Mouse (Mus musculus): Measurements from ENCODE around the gene Fam166a. TPM values are rescaled to one million over a fixed set of nuclear protein-coding genes. Genes with fewer than 3 reads are reported as not detected.
A peak's percentile ranks its signal among the peaks of the same experiment; 100 is the strongest.

Fam166a gene
- polyA plus RNA-seq (2014; fragmentation: Nextera tagmentation; extraction: Ambion mirVana) = 0.88 and 1.3 TPM in 2 replicates

GRCm38 (mm10) chr2:25218445-25218844 is at the start of gene Fam166a:
TSS of gene Fam166a (plus strand) at chr2:25218745.
- Histone ChIP-seq H3K4me2 (ENCODE audit: low read depth, low read length, severe bottlenecking) (no peak within 1 kb of the TSS), H3K4me3 (ENCODE audit: low read depth, low read length) (no peak within 1 kb of the TSS), H3K36me3 (ENCODE audit: control insufficient read depth, insufficient read depth, low read length) (no peaks in the 10 kb centered on the region), H3K9me3 (ENCODE audit: control insufficient read depth, low read length) (no peaks in the 10 kb centered on the region), H3K27ac (ENCODE audit: low read depth, low read length) (no peak within 1 kb of the TSS), H3K9ac (ENCODE audit: low read length) (no peak within 1 kb of the TSS), H3K27me3 (ENCODE audit: control insufficient read depth, insufficient read depth, low read length) (no peaks in the 10 kb centered on the region), H3K4me1 (replicated peaks; ENCODE audit: control insufficient read depth, insufficient read depth, low read length) (peaks cover 2% of the 10 kb centered on the region; the same call in 1 of the 2 replicates)
- DNase-seq (ENCODE audit: low spot score) (no peak), ATAC-seq (replicated peaks; ENCODE audit: low FRiP score) (no peak)

- Histone ChIP-seq H3K9ac (ENCODE audit: low read length) (no peak overlapping the region), H3K27me3 (ENCODE audit: control insufficient read depth, insufficient read depth, low read length) (no peaks in the 10 kb centered on the region), H3K27ac (ENCODE audit: low read depth, low read length) (no peak overlapping the region), H3K4me1 (replicated peaks; ENCODE audit: control insufficient read depth, insufficient read depth, low read length) (peaks cover 22% of the 10 kb centered on the region), H3K36me3 (ENCODE audit: control insufficient read depth, insufficient read depth, low read length) (no peaks in the 10 kb centered on the region), H3K9me3 (ENCODE audit: control insufficient read depth, low read length) (no peaks in the 10 kb centered on the region), H3K4me2 (ENCODE audit: low read depth, low read length, severe bottlenecking) (no peak overlapping the region), H3K4me3 (ENCODE audit: low read depth, low read length) (no peak overlapping the region)
- 6% methylated on average over 5 of the region's 5 CpGs for WGBS
- DNase-seq (ENCODE audit: low spot score) (peak; percentile 61), ATAC-seq (replicated peaks; ENCODE audit: low FRiP score) (no peak)
Observed at GRCm38 (mm10) chr2:25169778-25170177, 48.8 kb upstream of the Fam166a start.

GRCm38 (mm10) chr2:25170326-25171100 is 48.0 kb upstream of the Fam166a start:
- Histone ChIP-seq H3K9me3 (ENCODE audit: control insufficient read depth, low read length) (no peaks in the 10 kb centered on the region), H3K27ac (ENCODE audit: low read depth, low read length) (no peak overlapping the region), H3K27me3 (ENCODE audit: control insufficient read depth, insufficient read depth, low read length) (no peaks in the 10 kb centered on the region), H3K4me3 (ENCODE audit: low read depth, low read length) (no peak overlapping the region), H3K36me3 (ENCODE audit: control insufficient read depth, insufficient read depth, low read length) (no peaks in the 10 kb centered on the region), H3K9ac (ENCODE audit: low read length) (no peak overlapping the region), H3K4me1 (replicated peaks; ENCODE audit: control insufficient read depth, insufficient read depth, low read length) (peaks cover 29% of the 10 kb centered on the region), H3K4me2 (ENCODE audit: low read depth, low read length, severe bottlenecking) (no peak overlapping the region)
- ATAC-seq (replicated peaks; ENCODE audit: low FRiP score) (no peak), DNase-seq (ENCODE audit: low spot score) (no peak)
- WGBS = 81% methylated on average over 10 of the region's 10 CpGs

- Histone ChIP-seq H3K27ac (ENCODE audit: low read depth, low read length) (no peak overlapping the region), H3K9ac (ENCODE audit: low read length) (no peak overlapping the region), H3K4me2 (ENCODE audit: low read depth, low read length, severe bottlenecking) (no peak overlapping the region), H3K4me1 (replicated peaks; ENCODE audit: control insufficient read depth, insufficient read depth, low read length) (peaks cover 30% of the 10 kb centered on the region), H3K4me3 (ENCODE audit: low read depth, low read length) (no peak overlapping the region), H3K9me3 (ENCODE audit: control insufficient read depth, low read length) (no peaks in the 10 kb centered on the region), H3K27me3 (ENCODE audit: control insufficient read depth, insufficient read depth, low read length) (no peaks in the 10 kb centered on the region), H3K36me3 (ENCODE audit: control insufficient read depth, insufficient read depth, low read length) (no peaks in the 10 kb centered on the region)
- no peak for DNase-seq (ENCODE audit: low spot score)
- 84% methylated on average over 6 of the region's 6 CpGs for whole genome bisulfite sequencing
- ATAC-seq (replicated peaks; ENCODE audit: low FRiP score) = no peak
Observed at GRCm38 (mm10) chr2:25171101-25171768, 47.3 kb upstream of the Fam166a start.

- 61% methylated on average over 1 of the region's 1 CpGs for WGBS
- Histone ChIP-seq H3K4me1 (replicated peaks; ENCODE audit: control insufficient read depth, insufficient read depth, low read length) (peaks cover 33% of the 10 kb centered on the region), H3K36me3 (ENCODE audit: control insufficient read depth, insufficient read depth, low read length) (no peaks in the 10 kb centered on the region), H3K4me3 (ENCODE audit: low read depth, low read length) (no peak overlapping the region), H3K27me3 (ENCODE audit: control insufficient read depth, insufficient read depth, low read length) (no peaks in the 10 kb centered on the region), H3K27ac (ENCODE audit: low read depth, low read length) (no peak overlapping the region), H3K9ac (ENCODE audit: low read length) (no peak overlapping the region), H3K9me3 (ENCODE audit: control insufficient read depth, low read length) (no peaks in the 10 kb centered on the region), H3K4me2 (ENCODE audit: low read depth, low read length, severe bottlenecking) (no peak overlapping the region)
- ATAC-seq (replicated peaks; ENCODE audit: low FRiP score) (no peak), DNase-seq (ENCODE audit: low spot score) (no peak)
Observed at GRCm38 (mm10) chr2:25171769-25172153, 46.8 kb upstream of the Fam166a start.

GRCm38 (mm10) chr2:25172629-25173028 is 45.9 kb upstream of the Fam166a start:
- Histone ChIP-seq H3K9ac (ENCODE audit: low read length) (no peak overlapping the region), H3K4me3 (ENCODE audit: low read depth, low read length) (no peak overlapping the region), H3K27ac (ENCODE audit: low read depth, low read length) (no peak overlapping the region), H3K36me3 (ENCODE audit: control insufficient read depth, insufficient read depth, low read length) (no peaks in the 10 kb centered on the region), H3K27me3 (ENCODE audit: control insufficient read depth, insufficient read depth, low read length) (no peaks in the 10 kb centered on the region), H3K4me2 (ENCODE audit: low read depth, low read length, severe bottlenecking) (no peak overlapping the region), H3K4me1 (replicated peaks; ENCODE audit: control insufficient read depth, insufficient read depth, low read length) (peaks cover 37% of the 10 kb centered on the region), H3K9me3 (ENCODE audit: control insufficient read depth, low read length) (no peaks in the 10 kb centered on the region)
- 77% methylated on average over 8 of the region's 8 CpGs for WGBS
- DNase-seq (ENCODE audit: low spot score) = peak; percentile 42
- ATAC-seq (replicated peaks; ENCODE audit: low FRiP score) = no peak

GRCm38 (mm10) chr2:25173821-25174220 is 44.7 kb upstream of the Fam166a start:
- H3K4me3 ChIP-seq (ENCODE audit: low read depth, low read length) = no peak overlapping the region
- no peak overlapping the region for H3K9ac ChIP-seq (ENCODE audit: low read length)
- ATAC-seq (replicated peaks; ENCODE audit: low FRiP score) (no peak), DNase-seq (ENCODE audit: low spot score) (no peak)
- no peaks in the 10 kb centered on the region for H3K36me3 ChIP-seq (ENCODE audit: control insufficient read depth, insufficient read depth, low read length)
- no peaks in the 10 kb centered on the region for H3K27me3 ChIP-seq (ENCODE audit: control insufficient read depth, insufficient read depth, low read length)
- H3K9me3 ChIP-seq (ENCODE audit: control insufficient read depth, low read length) = no peaks in the 10 kb centered on the region
- H3K4me2 ChIP-seq (ENCODE audit: low read depth, low read length, severe bottlenecking) = no peak overlapping the region
- peaks cover 46% of the 10 kb centered on the region for H3K4me1 ChIP-seq (replicated peaks; ENCODE audit: control insufficient read depth, insufficient read depth, low read length)
- no peak overlapping the region for H3K27ac ChIP-seq (ENCODE audit: low read depth, low read length)
- 92% methylated on average over 4 of the region's 4 CpGs for WGBS

GRCm38 (mm10) chr2:25174866-25175689 is 43.5 kb upstream of the Fam166a start:
- Histone ChIP-seq H3K27ac (ENCODE audit: low read depth, low read length) (no peak overlapping the region), H3K4me3 (ENCODE audit: low read depth, low read length) (no peak overlapping the region), H3K9ac (ENCODE audit: low read length) (no peak overlapping the region), H3K9me3 (ENCODE audit: control insufficient read depth, low read length) (no peaks in the 10 kb centered on the region), H3K27me3 (ENCODE audit: control insufficient read depth, insufficient read depth, low read length) (no peaks in the 10 kb centered on the region), H3K4me1 (replicated peaks; ENCODE audit: control insufficient read depth, insufficient read depth, low read length) (peaks cover 39% of the 10 kb centered on the region), H3K36me3 (ENCODE audit: control insufficient read depth, insufficient read depth, low read length) (no peaks in the 10 kb centered on the region), H3K4me2 (ENCODE audit: low read depth, low read length, severe bottlenecking) (no peak overlapping the region)
- ATAC-seq (replicated peaks; ENCODE audit: low FRiP score) (no peak), DNase-seq (ENCODE audit: low spot score) (no peak)
- WGBS = 49% methylated on average over 7 of the region's 7 CpGs

Data from forebrain, embryonic 11.5 days (tissue).